Mouse (Mus musculus): Measurements from ENCODE around the gene Rpl5.
"Not testable (repeated sequence)": the region's sequence is repeated elsewhere in the genome, so short reads cannot be mapped to it uniquely, and the experiment has no call there.

Rpl5 gene

DNA sequence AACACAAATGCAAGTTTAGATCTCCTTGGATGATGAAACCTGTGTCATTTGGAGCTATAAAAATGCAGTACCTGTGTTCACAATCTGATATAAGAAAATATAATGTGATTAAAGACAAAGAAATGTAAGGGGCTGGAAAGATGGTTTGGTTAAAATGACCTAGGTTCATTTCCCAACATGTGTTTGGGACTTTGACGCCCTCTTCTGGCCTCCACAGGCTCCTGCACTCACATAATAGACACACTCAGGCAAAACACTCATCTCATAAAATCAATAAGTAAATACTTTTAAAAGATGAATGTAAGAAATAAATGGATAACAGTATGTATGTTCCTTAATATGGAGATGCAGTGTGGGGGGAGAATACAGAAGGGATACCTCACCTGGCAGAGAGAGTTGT is 23.2 kb upstream of the Rpl5 start:
- POLR2A ChIA-PET = interaction anchor here in 2 of 4 experiments (0.8 to 3.0 kb wide), 4 partner anchors 8 to 22 kb away, joined by 3 to 10 read pairs (median 4); no protein-coding TSS in a partner anchor
- CTCF ChIA-PET = interaction anchor here in 2 of 4 experiments (0.7 kb wide), 2 partner anchors 20 to 812 kb away, joined by 3 to 4 read pairs; no protein-coding TSS in a partner anchor

DNA sequence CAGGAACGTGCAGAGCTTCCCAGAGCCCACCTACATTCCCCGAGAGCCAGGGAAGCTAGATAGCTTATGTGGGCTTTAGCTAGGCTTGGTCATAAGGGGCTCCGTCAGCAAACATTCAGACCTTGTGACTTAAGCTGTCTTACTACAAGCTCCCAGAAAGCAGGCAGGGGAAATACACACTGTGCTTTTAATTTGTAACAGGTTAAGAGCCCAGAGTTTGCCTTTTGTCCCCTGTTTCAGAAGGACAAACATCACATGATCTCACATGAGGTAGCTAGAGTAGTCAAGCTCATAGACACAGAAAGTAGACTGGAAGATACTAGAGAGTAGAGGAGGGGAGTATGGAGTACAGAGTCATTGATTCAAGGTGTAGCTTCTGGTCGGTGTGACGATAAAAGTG is 19.6 kb upstream of the Rpl5 start:
- POLR2A ChIA-PET = interaction anchor here (0.6 to 5.5 kb wide), 45 partner anchors 8 to 1656 kb away, joined by 3 to 62 read pairs (median 4); partner anchors contain the start of gene Rpl5 (in 3 of the 4)
- CTCF ChIA-PET = interaction anchor here (0.8 to 1.3 kb wide), 6 partner anchors 11 to 147 kb away, joined by 3 to 5 read pairs (median 4); no protein-coding TSS in a partner anchor

DNA sequence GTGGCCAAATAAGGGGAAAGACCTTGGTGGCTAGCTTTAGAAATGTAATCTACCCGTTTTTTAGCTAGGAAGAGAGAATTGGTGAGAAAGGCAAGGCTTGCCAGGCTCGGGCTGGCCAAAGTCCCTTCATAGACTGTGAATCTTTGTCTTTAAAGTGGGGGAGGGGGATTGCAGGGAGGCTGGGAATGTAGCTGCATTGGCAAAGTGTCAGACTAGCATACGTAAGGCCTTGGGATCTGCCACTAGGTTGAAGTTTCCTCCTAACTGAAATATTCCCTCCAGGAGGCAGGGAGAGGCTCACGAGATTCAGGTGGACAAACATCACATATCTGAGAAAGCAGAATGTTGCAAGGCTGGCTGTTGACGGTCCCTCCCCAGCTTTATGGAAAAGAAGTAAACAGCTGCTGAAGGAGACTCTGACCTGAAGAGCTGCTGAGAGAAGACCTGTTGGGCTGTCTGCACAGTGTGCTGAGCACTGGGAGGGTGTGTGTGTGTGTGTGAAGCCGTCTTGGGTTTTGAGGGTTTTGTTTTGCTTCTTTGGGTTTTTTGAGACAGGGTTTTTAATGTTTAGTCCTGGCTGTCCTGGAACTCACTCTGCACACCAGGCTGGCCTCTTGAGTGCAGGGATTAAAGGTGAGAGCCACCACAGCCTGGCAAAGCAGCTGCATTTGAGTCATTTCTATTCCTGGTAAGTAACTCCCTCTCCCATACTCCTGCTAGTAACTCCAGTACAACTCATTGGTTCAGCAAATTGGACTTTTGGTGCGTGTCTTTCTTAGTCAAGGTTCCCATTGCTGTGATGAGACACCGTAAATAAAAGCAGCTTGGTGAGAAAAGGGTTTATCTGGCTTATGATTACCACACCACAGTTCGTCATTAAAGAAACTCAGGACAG is 10.1 kb upstream of the Rpl5 start:
- CTCF ChIA-PET = interaction anchor here in 3 of 4 experiments (0.5 to 0.6 kb wide), 3 partner anchors 9 to 490 kb away, joined by 4 to 6 read pairs (median 6); no protein-coding TSS in a partner anchor
- POLR2A ChIA-PET = interaction anchor here in 3 of 4 experiments (0.5 to 4.4 kb wide), 19 partner anchors 8 to 621 kb away, joined by 3 to 29 read pairs (median 4); no protein-coding TSS in a partner anchor

GRCm38 (mm10) chr5:107891515-107891914 is 8.8 kb upstream of the Rpl5 start:
- CTCF ChIA-PET, POLR2A ChIA-PET: not testable (repeated sequence)

DNA sequence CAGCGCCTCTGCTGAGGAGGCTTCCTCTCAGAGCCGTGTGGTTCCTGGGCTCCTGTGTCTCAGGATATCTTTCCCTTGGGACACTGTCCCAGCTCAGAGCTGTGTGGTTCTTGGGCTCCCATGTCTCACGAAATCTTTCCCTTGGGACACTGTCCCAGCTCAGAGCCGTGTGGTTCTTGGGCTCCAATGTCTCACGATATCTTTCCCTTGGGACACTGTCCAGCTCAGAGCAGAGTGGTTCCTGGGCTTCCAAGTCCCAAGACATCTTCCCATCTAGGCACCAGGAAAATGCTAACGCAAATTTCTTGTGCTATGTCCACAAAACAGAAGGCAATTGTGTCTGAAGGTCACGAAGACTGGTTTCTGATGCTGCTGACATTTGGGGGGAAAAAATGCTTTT is 5.6 kb upstream of the Rpl5 start:
- POLR2A ChIA-PET = interaction anchor here in 3 of 4 experiments (0.7 to 6.0 kb wide), 9 partner anchors 8 to 32 kb away, joined by 3 to 53 read pairs (median 3); no protein-coding TSS in a partner anchor
- CTCF ChIA-PET = no interaction called here

DNA sequence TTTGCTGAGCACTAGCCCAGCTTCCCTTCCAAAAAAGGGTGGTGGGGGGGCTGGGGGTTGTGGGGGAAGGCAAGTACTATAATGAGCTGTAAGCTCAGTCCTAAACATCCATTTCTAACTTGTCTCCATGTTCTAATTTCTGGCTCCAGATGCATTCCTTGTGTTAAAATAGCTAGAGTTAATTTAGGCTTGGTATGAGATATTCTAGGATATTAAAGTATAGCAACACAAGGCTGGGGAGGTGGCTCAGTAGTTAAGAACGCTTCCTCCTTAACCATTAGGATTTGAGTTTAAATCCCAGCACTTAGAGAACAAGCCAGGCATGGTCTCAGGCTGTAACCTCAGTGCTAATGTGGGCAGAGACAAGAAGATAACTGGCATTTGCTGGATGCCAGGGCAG is 4.0 kb upstream of the Rpl5 start:
- ChIA-PET POLR2A (interaction anchor here in 2 of 4 experiments (0.8 to 6.0 kb wide), 5 partner anchors 10 to 180 kb away, joined by 3 to 53 read pairs (median 3); no protein-coding TSS in a partner anchor), CTCF (no interaction called here)

DNA sequence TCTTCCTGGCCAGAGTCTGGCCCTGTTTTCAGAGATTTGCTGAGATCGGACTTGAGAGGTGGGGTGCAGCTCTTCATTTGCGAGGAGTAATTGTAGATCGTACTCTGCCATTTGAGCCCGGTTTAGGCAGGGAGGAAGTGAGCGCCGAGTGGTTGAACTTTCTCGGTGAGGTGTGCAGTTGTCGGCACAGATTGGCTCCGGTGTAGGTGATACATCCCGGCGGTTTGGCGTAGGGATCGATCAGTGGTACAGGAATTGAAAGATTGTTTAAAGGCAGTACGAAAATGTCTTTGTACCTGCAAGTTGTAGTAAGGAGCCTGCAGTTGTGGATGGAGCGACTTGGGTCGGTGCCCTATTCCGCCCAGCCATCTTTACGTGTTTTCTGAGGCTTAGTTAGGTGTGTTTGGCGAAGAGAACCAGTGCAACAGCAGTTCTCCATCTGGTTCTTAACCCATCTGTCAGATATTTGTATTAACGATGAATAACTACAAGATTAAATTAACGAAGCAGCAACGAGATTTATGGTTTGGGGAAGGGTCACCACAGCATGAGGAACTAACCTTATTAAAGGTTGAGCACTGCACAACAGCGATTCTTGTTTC is 813 bp downstream of the Rpl5 start:
- CTCF ChIA-PET = no interaction called here
- POLR2A ChIA-PET = interaction anchor here in 3 of 4 experiments (0.6 to 1.5 kb wide), 12 partner anchors 15 to 368 kb away, joined by 3 to 8 read pairs (median 3); partner anchors contain the start of genes Dr1 (in 1 of the 3) and Evi5 (in 1 of the 3)

- ChIA-PET CTCF (interaction anchor here in 1 of 4 experiments (0.6 to 0.9 kb wide), 2 partner anchors 12 to 17 kb away, joined by 3 to 5 read pairs; no protein-coding TSS in a partner anchor), POLR2A (interaction anchor here in 2 of 4 experiments (0.6 to 7.2 kb wide), 23 partner anchors 9 to 358 kb away, joined by 3 to 113 read pairs (median 4); partner anchors contain the start of gene Mtf2 (in 1 of the 2))
Observed at GRCm38 (mm10) chr5:107904325-107904724, 4.0 kb downstream of the Rpl5 start.

DNA sequence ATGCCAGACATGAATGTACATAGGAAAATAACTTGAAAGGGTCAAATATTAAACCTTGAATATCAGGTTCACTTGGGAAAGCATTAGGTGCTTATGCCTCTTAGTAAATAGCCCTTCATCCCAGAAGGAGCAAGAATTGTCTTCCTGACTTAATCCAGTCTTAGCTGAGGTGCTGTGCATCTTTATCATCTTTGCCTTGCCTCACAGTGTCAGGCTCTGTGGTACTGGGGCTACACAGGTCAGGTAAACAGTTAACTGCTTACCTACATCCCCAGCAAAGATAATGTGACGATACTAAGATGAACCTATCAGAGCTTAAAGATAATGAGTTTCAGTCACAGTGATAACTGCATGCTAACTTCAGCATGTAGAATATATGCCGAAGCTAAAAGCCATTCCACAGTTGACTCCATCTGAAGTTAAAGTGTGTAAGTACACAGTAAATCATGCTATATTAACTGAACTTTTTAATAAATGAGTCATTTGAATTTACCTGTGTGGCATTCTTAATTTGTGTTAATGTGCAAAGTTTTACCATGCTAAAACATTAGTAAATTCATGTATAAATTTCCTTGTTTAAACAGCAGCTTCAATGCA is 8.3 kb downstream of the Rpl5 start:
- POLR2A ChIA-PET = interaction anchor here (0.5 to 7.2 kb wide), 37 partner anchors 6 to 361 kb away, joined by 3 to 113 read pairs (median 4); partner anchors contain the start of genes Evi5 (in 1 of the 4), Fam69a (in 1 of the 4) and Rpl5 (in 1 of the 4)
- CTCF ChIA-PET = interaction anchor here in 1 of 4 experiments (1.7 kb wide), 1 partner anchor 13 kb away, joined by 9 read pairs; no protein-coding TSS in a partner anchor

DNA sequence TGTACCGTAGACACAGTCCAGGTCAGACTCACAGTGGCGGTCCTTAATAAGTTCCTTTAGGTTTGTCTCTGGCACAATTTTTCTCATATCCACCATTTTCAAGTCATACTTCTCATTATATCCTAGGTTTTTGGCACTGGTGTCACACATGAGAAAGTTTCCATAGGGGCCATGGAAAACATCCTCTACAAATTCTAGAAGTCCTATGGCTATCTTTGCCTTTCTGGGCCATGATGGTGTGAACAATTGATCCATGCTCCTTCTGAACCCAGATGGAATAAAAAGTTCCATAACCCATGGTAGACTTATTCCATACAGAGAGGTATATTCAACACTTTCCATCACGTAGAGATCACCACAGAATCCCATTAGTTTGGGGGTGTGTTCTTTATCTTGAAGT is 9.4 kb downstream of the Rpl5 start:
- ChIA-PET POLR2A (interaction anchor here in 3 of 4 experiments (0.7 to 6.6 kb wide), 11 partner anchors 10 to 688 kb away, joined by 3 to 53 read pairs (median 6); partner anchors contain the start of gene Rpl5 (in 1 of the 3)), CTCF (interaction anchor here in 1 of 4 experiments (0.6 kb wide), 1 partner anchor 80 kb away, joined by 6 read pairs; the partner anchor contains the start of gene Ube2d2b)

- CTCF ChIA-PET = interaction anchor here in 1 of 4 experiments (0.6 kb wide), 1 partner anchor 80 kb away, joined by 6 read pairs; the partner anchor contains the start of gene Ube2d2b
- POLR2A ChIA-PET = interaction anchor here in 1 of 4 experiments (0.6 to 6.6 kb wide), 10 partner anchors 9 to 319 kb away, joined by 3 to 53 read pairs (median 4); no protein-coding TSS in a partner anchor
Observed at GRCm38 (mm10) chr5:107910084-107910616, 9.8 kb downstream of the Rpl5 start.

DNA sequence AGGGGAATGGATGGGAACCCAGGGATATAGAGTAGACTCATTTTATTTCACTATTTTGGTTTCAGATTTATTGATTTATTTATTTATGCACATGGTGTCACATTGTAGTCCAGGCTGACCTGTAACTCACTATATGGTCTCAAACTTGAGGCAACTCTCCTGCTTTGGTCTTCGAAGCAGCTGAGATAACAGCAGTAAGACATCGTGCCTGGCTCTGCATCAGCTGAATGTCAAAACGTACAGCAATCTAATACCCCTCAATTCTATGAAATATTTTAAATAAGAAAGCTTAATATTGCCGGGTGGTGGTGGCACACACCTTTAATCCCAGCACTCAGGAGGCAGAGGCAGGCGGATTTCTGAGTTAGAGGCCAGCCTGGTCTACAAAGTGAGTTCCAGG is 10.7 kb downstream of the Rpl5 start:
- POLR2A ChIA-PET = interaction anchor here in 3 of 4 experiments (0.6 to 8.5 kb wide), 19 partner anchors 6 to 761 kb away, joined by 3 to 113 read pairs (median 5); no protein-coding TSS in a partner anchor
- CTCF ChIA-PET = interaction anchor here in 1 of 4 experiments (1.3 kb wide), 1 partner anchor 10 kb away, joined by 6 read pairs; no protein-coding TSS in a partner anchor

DNA sequence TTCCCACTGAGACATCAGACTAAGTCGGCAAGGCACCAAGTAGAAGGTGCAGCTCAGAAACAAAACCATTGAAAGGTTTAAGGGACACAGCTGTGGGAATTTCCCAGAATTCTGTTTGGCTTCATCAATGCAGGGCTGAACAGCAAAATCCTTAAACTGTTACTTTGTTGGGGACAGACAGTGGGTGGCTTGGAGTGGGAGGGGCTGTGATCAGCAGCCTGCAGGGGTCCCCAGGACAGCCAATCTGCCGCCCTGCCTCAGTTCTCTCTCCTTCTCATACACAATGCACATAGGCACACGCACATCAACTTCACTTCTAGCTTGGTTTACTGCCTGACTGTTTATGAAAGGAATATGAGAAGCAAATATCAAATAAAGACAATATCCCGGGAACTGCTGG is 15.0 kb downstream of the Rpl5 start:
- ChIA-PET POLR2A (interaction anchor here in 3 of 4 experiments (0.8 to 8.5 kb wide), 8 partner anchors 9 to 120 kb away, joined by 3 to 113 read pairs (median 6); no protein-coding TSS in a partner anchor), CTCF (interaction anchor here in 1 of 4 experiments (0.5 to 1.7 kb wide), 2 partner anchors 115 to 379 kb away, joined by 3 to 5 read pairs; no protein-coding TSS in a partner anchor)

DNA sequence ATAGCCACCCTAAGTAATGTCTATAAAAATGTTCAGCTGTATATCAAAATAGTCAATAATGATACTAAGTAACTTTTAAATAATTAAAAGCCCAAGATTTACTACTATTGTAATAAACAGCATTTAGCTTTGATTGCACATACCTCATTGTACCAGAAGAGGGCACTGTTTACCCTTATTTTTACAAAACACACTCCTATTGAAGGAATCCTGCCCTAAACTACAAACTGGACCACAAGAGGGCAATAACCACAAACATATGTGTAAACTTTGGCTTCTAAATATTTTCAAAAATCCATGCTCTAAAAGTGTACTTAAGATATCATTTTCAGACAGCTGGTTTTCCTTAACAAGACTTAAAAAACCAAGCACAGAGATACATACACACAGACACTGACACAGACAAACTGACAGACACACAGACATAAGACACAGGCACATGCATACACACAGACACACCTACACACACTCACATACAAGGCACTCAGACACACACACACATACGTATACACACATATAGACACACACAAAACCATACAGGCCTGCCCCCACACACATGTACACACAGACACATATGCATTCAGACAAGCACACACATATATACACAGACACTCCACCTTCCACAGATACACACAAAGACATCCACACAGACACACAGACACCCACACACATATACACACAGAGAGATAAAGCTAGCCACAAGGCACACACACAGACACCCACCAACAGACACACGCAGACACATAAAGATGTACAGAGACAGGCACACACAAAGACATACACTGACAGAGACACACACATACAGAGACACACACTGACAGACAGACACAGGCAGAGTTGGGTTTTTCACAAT is 21.3 kb downstream of the Rpl5 start:
- ChIA-PET POLR2A (interaction anchor here in 3 of 4 experiments (0.6 to 3.5 kb wide), 25 partner anchors 9 to 131 kb away, joined by 3 to 23 read pairs (median 4); partner anchors contain the start of gene Fam69a (in 1 of the 3)), CTCF (interaction anchor here (0.5 to 3.0 kb wide), 56 partner anchors 9 to 391 kb away, joined by 3 to 47 read pairs (median 4); partner anchors contain the start of genes Fam69a (in 3 of the 4) and Pigg (in 1 of the 4))

DNA sequence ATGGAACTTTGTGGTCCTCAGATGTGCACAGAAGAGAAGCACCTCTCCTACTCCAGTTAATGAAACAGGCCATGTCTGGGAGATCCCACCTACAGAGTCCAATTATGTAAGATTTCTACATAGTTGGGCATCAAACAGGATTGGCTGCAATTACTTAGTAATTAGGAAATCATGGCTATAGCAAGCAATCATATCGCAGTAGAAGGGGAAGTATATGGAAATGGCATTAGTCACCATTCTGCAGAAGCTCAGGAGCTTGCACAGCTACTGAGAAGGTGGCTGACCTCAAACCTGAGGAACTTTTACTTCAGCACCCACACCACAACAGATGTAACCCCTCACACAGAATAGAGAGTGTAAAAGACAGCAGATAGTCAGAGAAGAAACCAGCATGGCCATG is 22.5 kb downstream of the Rpl5 start:
- ChIA-PET POLR2A (interaction anchor here in 3 of 4 experiments (0.9 to 3.5 kb wide), 7 partner anchors 11 to 107 kb away, joined by 3 to 23 read pairs (median 7); no protein-coding TSS in a partner anchor), CTCF (interaction anchor here (0.6 to 3.0 kb wide), 10 partner anchors 50 to 108 kb away, joined by 3 to 37 read pairs (median 11); partner anchors contain the start of gene Fam69a (in 2 of the 4))

DNA sequence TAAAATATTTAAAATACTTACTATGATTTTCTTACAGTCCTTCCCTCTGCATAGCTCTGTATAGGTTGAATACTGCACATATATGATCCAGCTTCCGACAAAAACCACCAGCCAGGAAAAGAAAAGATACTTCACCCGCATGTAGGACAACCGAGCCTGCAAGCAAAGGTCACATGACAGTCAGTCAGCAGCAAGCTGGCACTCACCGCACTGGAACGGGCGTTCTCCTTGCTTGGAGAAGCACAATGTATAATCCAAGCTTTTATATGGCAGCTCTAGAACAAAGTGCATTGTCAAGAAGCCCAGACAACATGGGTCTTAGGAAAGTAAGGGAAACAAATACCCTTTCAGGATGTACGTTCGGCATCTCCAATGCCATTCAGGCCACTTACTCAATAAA is 24.3 kb downstream of the Rpl5 start:
- CTCF ChIA-PET = interaction anchor here in 1 of 4 experiments (1.9 to 2.0 kb wide), 2 partner anchors 62 to 106 kb away, joined by 4 to 6 read pairs; no protein-coding TSS in a partner anchor
- POLR2A ChIA-PET = interaction anchor here in 3 of 4 experiments (0.6 to 3.4 kb wide), 8 partner anchors 13 to 79 kb away, joined by 3 to 20 read pairs (median 6); no protein-coding TSS in a partner anchor

Data from embryonic stem cell, embryonic (primary cell).